Mouse (Mus musculus): ENCODE results near the gene Lrig2. TPM values are rescaled to one million over a fixed set of nuclear protein-coding genes. Genes with fewer than 3 reads are reported as not detected.

The Lrig2 gene
- polyA plus RNA-seq, 1 experiment from 2014 or later = 16.1 TPM

GRCm38 (mm10) chr3:104445576-104445975 lies 66.1 kb downstream of the Lrig2 start:
- Histone ChIP-seq H3K4me2 (ENCODE audit: low read depth, low read length) (no peak overlapping the region), H3K36me3 (ENCODE audit: control insufficient read depth, insufficient read depth, low read length) (no peaks in the 10 kb centered on the region), H3K9me3 (ENCODE audit: control insufficient read depth, low read length) (no peaks in the 10 kb centered on the region), H3K4me3 (ENCODE audit: low read depth, low read length) (no peak overlapping the region), H3K27ac (replicated peaks; ENCODE audit: low read depth, low read length) (no peak overlapping the region), H3K27me3 (replicated peaks; ENCODE audit: control insufficient read depth, insufficient read depth, low read length) (no peaks in the 10 kb centered on the region), H3K4me1 (ENCODE audit: control insufficient read depth, insufficient read depth, low read length) (peaks cover 4% of the 10 kb centered on the region), H3K9ac (ENCODE audit: low read depth, low read length) (no peak overlapping the region)
- WGBS = 59% methylated on average over 6 of the region's 6 CpGs
- no peak for DNase-seq (ENCODE audit: low spot score)
- ATAC-seq (ENCODE audit: low read depth) = no peak

- Histone ChIP-seq H3K27me3 (replicated peaks; ENCODE audit: control insufficient read depth, insufficient read depth, low read length) (no peaks in the 10 kb centered on the region), H3K27ac (replicated peaks; ENCODE audit: low read depth, low read length) (no peak overlapping the region), H3K36me3 (ENCODE audit: control insufficient read depth, insufficient read depth, low read length) (no peaks in the 10 kb centered on the region), H3K4me2 (ENCODE audit: low read depth, low read length) (no peak overlapping the region), H3K4me1 (ENCODE audit: control insufficient read depth, insufficient read depth, low read length) (peaks cover 4% of the 10 kb centered on the region), H3K9me3 (ENCODE audit: control insufficient read depth, low read length) (no peaks in the 10 kb centered on the region), H3K9ac (ENCODE audit: low read depth, low read length) (no peak overlapping the region), H3K4me3 (ENCODE audit: low read depth, low read length) (no peak overlapping the region)
- DNase-seq (ENCODE audit: low spot score) (no peak), ATAC-seq (ENCODE audit: low read depth) (no peak)
- 48% methylated on average over 3 of the region's 3 CpGs for WGBS
Observed at GRCm38 (mm10) chr3:104444946-104445460, 66.7 kb downstream of the Lrig2 start.

GRCm38 (mm10) chr3:104444082-104444481 lies 67.6 kb downstream of the Lrig2 start:
- Histone ChIP-seq H3K4me3 (ENCODE audit: low read depth, low read length) (no peak overlapping the region), H3K4me1 (ENCODE audit: control insufficient read depth, insufficient read depth, low read length) (peaks cover 4% of the 10 kb centered on the region), H3K9me3 (ENCODE audit: control insufficient read depth, low read length) (no peaks in the 10 kb centered on the region), H3K4me2 (ENCODE audit: low read depth, low read length) (no peak overlapping the region), H3K36me3 (ENCODE audit: control insufficient read depth, insufficient read depth, low read length) (no peaks in the 10 kb centered on the region), H3K9ac (ENCODE audit: low read depth, low read length) (no peak overlapping the region), H3K27ac (replicated peaks; ENCODE audit: low read depth, low read length) (no peak overlapping the region), H3K27me3 (replicated peaks; ENCODE audit: control insufficient read depth, insufficient read depth, low read length) (no peaks in the 10 kb centered on the region)
- WGBS = 79% methylated on average over 3 of the region's 3 CpGs
- ATAC-seq (ENCODE audit: low read depth) (no peak), DNase-seq (ENCODE audit: low spot score) (no peak)

GRCm38 (mm10) chr3:104442357-104442756 lies 69.4 kb downstream of the Lrig2 start:
- Histone ChIP-seq H3K9ac (ENCODE audit: low read depth, low read length) (peak overlapping the region; percentile 44), H3K9me3 (ENCODE audit: control insufficient read depth, low read length) (no peaks in the 10 kb centered on the region), H3K27me3 (replicated peaks; ENCODE audit: control insufficient read depth, insufficient read depth, low read length) (no peaks in the 10 kb centered on the region), H3K27ac (replicated peaks; ENCODE audit: low read depth, low read length) (peak overlapping the region; percentile 77), H3K36me3 (ENCODE audit: control insufficient read depth, insufficient read depth, low read length) (no peaks in the 10 kb centered on the region), H3K4me1 (ENCODE audit: control insufficient read depth, insufficient read depth, low read length) (peaks cover 4% of the 10 kb centered on the region), H3K4me3 (ENCODE audit: low read depth, low read length) (peak overlapping the region; percentile 7), H3K4me2 (ENCODE audit: low read depth, low read length) (peak overlapping the region; percentile 53)
- peak; percentile 65 for DNase-seq (ENCODE audit: low spot score)
- WGBS = 14% methylated on average over 4 of the region's 5 CpGs
- ATAC-seq (ENCODE audit: low read depth) = peak; percentile 27

- 19% methylated on average over 15 of the region's 15 CpGs for WGBS
Observed at GRCm38 (mm10) chr3:104441870-104442283, 69.8 kb downstream of the Lrig2 start.

GRCm38 (mm10) chr3:104441435-104441834 lies 70.3 kb downstream of the Lrig2 start:
- WGBS = 79% methylated on average over 7 of the region's 7 CpGs
- H3K27me3 ChIP-seq (replicated peaks; ENCODE audit: control insufficient read depth, insufficient read depth, low read length) = no peaks in the 10 kb centered on the region
- H3K9ac ChIP-seq (ENCODE audit: low read depth, low read length) = peak overlapping the region; percentile 55
- H3K9me3 ChIP-seq (ENCODE audit: control insufficient read depth, low read length) = no peaks in the 10 kb centered on the region
- no peaks in the 10 kb centered on the region for H3K36me3 ChIP-seq (ENCODE audit: control insufficient read depth, insufficient read depth, low read length)
- peak overlapping the region; percentile 77 for H3K27ac ChIP-seq (replicated peaks; ENCODE audit: low read depth, low read length)
- ATAC-seq (ENCODE audit: low read depth) = peak; percentile 2; the same call in 1 of the 2 replicates
- peaks cover 4% of the 10 kb centered on the region for H3K4me1 ChIP-seq (ENCODE audit: control insufficient read depth, insufficient read depth, low read length)
- peak overlapping the region; percentile 7; the same call in 1 of the 2 replicates for H3K4me3 ChIP-seq (ENCODE audit: low read depth, low read length)
- DNase-seq (ENCODE audit: low spot score) = no peak
- H3K4me2 ChIP-seq (ENCODE audit: low read depth, low read length) = peak overlapping the region; percentile 53

More at GRCm38 (mm10) chr3:104441870-104442283, 69.8 kb downstream of the Lrig2 start:
- no peaks in the 10 kb centered on the region for H3K9me3 ChIP-seq (ENCODE audit: control insufficient read depth, low read length)
- no peaks in the 10 kb centered on the region for H3K27me3 ChIP-seq (replicated peaks; ENCODE audit: control insufficient read depth, insufficient read depth, low read length)
- peak overlapping the region; percentile 53 for H3K4me2 ChIP-seq (ENCODE audit: low read depth, low read length)
- H3K9ac ChIP-seq (ENCODE audit: low read depth, low read length) = peak overlapping the region; percentile 55
- H3K36me3 ChIP-seq (ENCODE audit: control insufficient read depth, insufficient read depth, low read length) = no peaks in the 10 kb centered on the region
- DNase-seq (ENCODE audit: low spot score) (peak; percentile 96), ATAC-seq (ENCODE audit: low read depth) (peak; percentile 95)
- H3K4me1 ChIP-seq (ENCODE audit: control insufficient read depth, insufficient read depth, low read length) = peaks cover 4% of the 10 kb centered on the region
- H3K27ac ChIP-seq (replicated peaks; ENCODE audit: low read depth, low read length) = peak overlapping the region; percentile 77
- H3K4me3 ChIP-seq (ENCODE audit: low read depth, low read length) = peak overlapping the region; percentile 7

- no peak overlapping the region for H3K4me2 ChIP-seq (ENCODE audit: low read depth, low read length)
- H3K4me3 ChIP-seq (ENCODE audit: low read depth, low read length) = no peak overlapping the region
- no peak overlapping the region for H3K9ac ChIP-seq (ENCODE audit: low read depth, low read length)
- ATAC-seq (ENCODE audit: low read depth) = no peak
- H3K27me3 ChIP-seq (replicated peaks; ENCODE audit: control insufficient read depth, insufficient read depth, low read length) = no peaks in the 10 kb centered on the region
- WGBS = 91% methylated on average over 1 of the region's 1 CpGs
- H3K36me3 ChIP-seq (ENCODE audit: control insufficient read depth, insufficient read depth, low read length) = no peaks in the 10 kb centered on the region
- DNase-seq (ENCODE audit: low spot score) = peak; percentile 50
- no peaks in the 10 kb centered on the region for H3K9me3 ChIP-seq (ENCODE audit: control insufficient read depth, low read length)
- H3K27ac ChIP-seq (replicated peaks; ENCODE audit: low read depth, low read length) = no peak overlapping the region
- peaks cover 8% of the 10 kb centered on the region for H3K4me1 ChIP-seq (ENCODE audit: control insufficient read depth, insufficient read depth, low read length)
Observed at GRCm38 (mm10) chr3:104438777-104439176, 72.9 kb downstream of the Lrig2 start.

GRCm38 (mm10) chr3:104437576-104437975 lies 74.1 kb downstream of the Lrig2 start:
- H3K27ac ChIP-seq (replicated peaks; ENCODE audit: low read depth, low read length) = no peak overlapping the region
- ATAC-seq (ENCODE audit: low read depth) (no peak), DNase-seq (ENCODE audit: low spot score) (no peak)
- no peaks in the 10 kb centered on the region for H3K36me3 ChIP-seq (ENCODE audit: control insufficient read depth, insufficient read depth, low read length)
- WGBS = 74% methylated on average over 7 of the region's 7 CpGs
- H3K4me2 ChIP-seq (ENCODE audit: low read depth, low read length) = no peak overlapping the region
- H3K27me3 ChIP-seq (replicated peaks; ENCODE audit: control insufficient read depth, insufficient read depth, low read length) = no peaks in the 10 kb centered on the region
- H3K9me3 ChIP-seq (ENCODE audit: control insufficient read depth, low read length) = no peaks in the 10 kb centered on the region
- H3K4me1 ChIP-seq (ENCODE audit: control insufficient read depth, insufficient read depth, low read length) = peaks cover 11% of the 10 kb centered on the region
- H3K9ac ChIP-seq (ENCODE audit: low read depth, low read length) = no peak overlapping the region
- H3K4me3 ChIP-seq (ENCODE audit: low read depth, low read length) = no peak overlapping the region

- Histone ChIP-seq H3K4me3 (ENCODE audit: low read depth, low read length) (no peak overlapping the region), H3K27me3 (replicated peaks; ENCODE audit: control insufficient read depth, insufficient read depth, low read length) (no peaks in the 10 kb centered on the region), H3K9ac (ENCODE audit: low read depth, low read length) (no peak overlapping the region), H3K36me3 (ENCODE audit: control insufficient read depth, insufficient read depth, low read length) (no peaks in the 10 kb centered on the region), H3K4me2 (ENCODE audit: low read depth, low read length) (no peak overlapping the region), H3K27ac (replicated peaks; ENCODE audit: low read depth, low read length) (no peak overlapping the region), H3K9me3 (ENCODE audit: control insufficient read depth, low read length) (no peaks in the 10 kb centered on the region), H3K4me1 (ENCODE audit: control insufficient read depth, insufficient read depth, low read length) (peaks cover 14% of the 10 kb centered on the region)
- ATAC-seq (ENCODE audit: low read depth) (no peak), DNase-seq (ENCODE audit: low spot score) (no peak)
- 96% methylated on average over 3 of the region's 3 CpGs for WGBS
Observed at GRCm38 (mm10) chr3:104435947-104436346, 75.8 kb downstream of the Lrig2 start.
